Mouse (Mus musculus) midbrain, embryonic 11.5 days (tissue): ENCODE measurements around the gene Gls. TPM values are rescaled to one million over a fixed set of nuclear protein-coding genes. Genes with fewer than 3 reads are reported as not detected.

Experiments used
- ATAC-seq: fragments of 200-750 bp; cut with Nextera tagmentation; 2 replicates; pipeline ENCODE4 v1.8.0; 2017; ENCODE audit warnings: moderate TSS enrichment, moderate library complexity; ENCODE audit not compliant: low FRiP score
- DNase-seq: peaks from one replicate; pipeline ENCODE4 v3.0.0; 2015; ENCODE audit warnings: low spot score; ENCODE audit errors: missing footprints
- H3K27ac ChIP-seq: fragments of 300-500 bp; sonication (generic); 2 replicates; pipeline ENCODE4 v1.5.1; 2014; ENCODE audit warnings: low read depth, low read length
- H3K27me3 ChIP-seq: fragments of 300-500 bp; sonication (generic); 2 replicates; pipeline ENCODE4 v1.6.1; 2014; ENCODE audit warnings: mild to moderate bottlenecking, low read length, moderate library complexity, mixed read lengths; ENCODE audit not compliant: control insufficient read depth, insufficient read depth
- H3K36me3 ChIP-seq: fragments of 300-500 bp; sonication (generic); 2 replicates; pipeline ENCODE4 v1.6.1; 2014; ENCODE audit warnings: mild to moderate bottlenecking, low read length, moderate library complexity, mixed read lengths; ENCODE audit not compliant: control insufficient read depth, insufficient read depth
- H3K4me1 ChIP-seq: fragments of 300-500 bp; sonication (generic); 2 replicates; pipeline ENCODE4 v1.6.1; 2014; ENCODE audit warnings: low read length; ENCODE audit not compliant: control insufficient read depth, insufficient read depth
- H3K4me2 ChIP-seq: fragments of 300-500 bp; sonication (generic); 2 replicates; pipeline ENCODE4 v1.6.1; 2014; ENCODE audit warnings: mild to moderate bottlenecking, moderate library complexity
- H3K4me3 ChIP-seq: fragments of 300-500 bp; sonication (generic); 2 replicates; pipeline ENCODE4 v1.5.1; 2014; ENCODE audit warnings: low read depth, low read length
- H3K9ac ChIP-seq: fragments of 300-500 bp; sonication (generic); 2 replicates; pipeline ENCODE4 v1.6.1; 2014; ENCODE audit warnings: low read length
- H3K9me3 ChIP-seq: fragments of 300-500 bp; sonication (generic); 2 replicates; pipeline ENCODE4 v1.6.1; 2016; ENCODE audit warnings: low read length; ENCODE audit not compliant: control insufficient read depth
- WGBS: fragments of 180-500 bp; shearing (Covaris S2); extraction: QIAGEN DNeasy Blood & Tissue Kit; methylation state at CpG from one replicate; pipeline ENCODE4 v1.1.7; 2014; 5-methylcytosine and 5-hydroxymethylcytosine counted together
- polyA plus RNA-seq: library from polyadenylated mRNA; unstranded; fragments of >200 nt; fragmentation: Nextera tagmentation; extraction: Ambion mirVana; gene quantifications from 2 replicates; pipeline ENCODE4 v1.2.1, GENCODE M21; 2014

The Gls gene
- polyA plus RNA-seq, 1 experiment from 2014 or later, result 28.8 TPM

- H3K4me1 ChIP-seq, result peaks cover 8% of the 10 kb centered on the region
- H3K4me2 ChIP-seq, result no peak overlapping the region
- no peak overlapping the region for H3K4me3 ChIP-seq
- no peaks in the 10 kb centered on the region for H3K27me3 ChIP-seq
- ATAC-seq (no peak), DNase-seq (peak; percentile 66)
- no peak overlapping the region for H3K9ac ChIP-seq
- H3K36me3 ChIP-seq, result no peaks in the 10 kb centered on the region
- WGBS, result 92% methylated on average over 10 of the region's 10 CpGs
- no peaks in the 10 kb centered on the region for H3K9me3 ChIP-seq
- no peak overlapping the region for H3K27ac ChIP-seq
Observed at GRCm38 (mm10) chr1:52144907-52145306, 88.1 kb downstream of the Gls start.

GRCm38 (mm10) chr1:52143596-52144156 lies 89.4 kb downstream of the Gls start:
- H3K4me1 ChIP-seq, result 0 out of 2 replicates have a peak, but pooled peaks cover 3% of the 10 kb centered on the region
- no peak for DNase-seq
- no peak overlapping the region for H3K9ac ChIP-seq
- H3K36me3 ChIP-seq, result no peaks in the 10 kb centered on the region
- no peak overlapping the region for H3K4me3 ChIP-seq
- H3K27ac ChIP-seq, result no peak overlapping the region
- no peak overlapping the region for H3K4me2 ChIP-seq
- WGBS, result 90% methylated on average over 7 of the region's 7 CpGs
- no peaks in the 10 kb centered on the region for H3K9me3 ChIP-seq
- no peak for ATAC-seq
- H3K27me3 ChIP-seq, result no peaks in the 10 kb centered on the region

DNA sequence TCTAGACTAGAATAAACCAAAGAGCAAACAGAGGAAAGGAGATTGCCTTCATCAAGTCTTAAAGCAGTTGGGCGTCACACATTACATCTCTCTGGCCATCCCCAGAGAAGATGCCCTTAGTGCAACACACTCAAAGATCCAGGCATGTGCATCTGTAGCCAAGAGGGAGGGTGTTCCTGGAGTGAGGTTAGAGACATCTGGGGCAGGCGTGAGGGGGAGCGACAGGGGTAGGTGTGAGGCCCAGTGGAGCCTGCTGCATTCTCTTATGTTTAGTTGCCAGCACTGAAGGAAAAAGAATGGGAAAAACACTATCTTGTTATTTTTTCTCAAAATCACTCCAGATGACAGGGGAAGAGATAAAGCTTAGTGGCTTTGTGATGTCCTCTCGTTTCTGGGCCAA lies 89.8 kb downstream of the Gls start:
- 0 out of 2 replicates have a peak, but pooled peaks cover 4% of the 10 kb centered on the region for H3K4me1 ChIP-seq
- 84% methylated on average over 4 of the region's 4 CpGs for WGBS
- no peak overlapping the region for H3K4me3 ChIP-seq
- ATAC-seq (no peak), DNase-seq (peak; percentile 54)
- no peaks in the 10 kb centered on the region for H3K36me3 ChIP-seq
- H3K27ac ChIP-seq, result no peak overlapping the region
- H3K27me3 ChIP-seq, result no peaks in the 10 kb centered on the region
- H3K4me2 ChIP-seq, result no peak overlapping the region
- no peaks in the 10 kb centered on the region for H3K9me3 ChIP-seq
- no peak overlapping the region for H3K9ac ChIP-seq

DNA sequence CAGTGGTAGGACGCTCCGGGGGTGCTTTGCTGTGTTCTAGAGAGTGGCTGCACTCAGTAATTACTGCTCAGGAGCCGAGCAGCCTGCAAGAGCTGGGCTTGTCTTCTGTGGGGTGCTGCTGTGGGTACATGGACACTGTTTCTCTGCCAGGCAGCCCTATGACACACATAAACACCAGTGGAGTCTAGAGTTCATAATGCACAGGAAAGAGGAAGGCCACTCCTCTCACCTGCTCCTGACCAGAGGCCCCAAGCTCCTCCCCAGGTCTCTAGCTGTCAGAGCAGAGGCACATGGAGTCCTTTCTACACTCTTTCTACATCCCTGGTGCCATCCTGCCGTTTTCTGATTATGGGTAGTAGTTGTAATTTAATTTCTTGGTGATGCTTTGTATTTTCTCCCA lies 90.9 kb downstream of the Gls start:
- Histone ChIP-seq H3K4me1 (0 out of 2 replicates have a peak, but pooled peaks cover 5% of the 10 kb centered on the region), H3K27ac (no peak overlapping the region), H3K4me3 (no peak overlapping the region), H3K9ac (no peak overlapping the region), H3K9me3 (no peaks in the 10 kb centered on the region), H3K4me2 (no peak overlapping the region), H3K36me3 (no peaks in the 10 kb centered on the region), H3K27me3 (no peaks in the 10 kb centered on the region)
- ATAC-seq, result no peak
- no peak for DNase-seq
- 86% methylated on average over 4 of the region's 4 CpGs for WGBS

DNA sequence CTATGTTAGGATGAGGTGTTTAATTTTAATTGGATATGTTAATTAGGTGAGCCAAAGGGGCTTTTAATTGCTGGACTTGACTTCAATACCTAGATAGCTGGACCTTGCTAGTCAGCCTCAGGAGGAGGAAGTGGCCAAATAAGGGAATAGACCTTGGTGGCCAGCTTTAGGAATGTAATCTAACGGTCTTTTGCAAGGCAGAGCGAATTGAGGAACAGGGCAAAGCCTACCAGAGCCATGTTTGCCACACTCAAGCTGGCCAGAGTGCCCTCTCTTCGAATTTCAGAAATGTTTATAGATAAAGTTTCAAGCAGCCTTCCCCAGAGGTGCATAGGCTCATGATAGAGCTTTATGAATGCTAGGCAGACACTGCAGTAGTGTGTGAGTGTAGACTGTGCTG lies 91.5 kb downstream of the Gls start:
- H3K4me2 ChIP-seq, result no peak overlapping the region
- DNase-seq (no peak), ATAC-seq (no peak)
- H3K4me1 ChIP-seq, result 0 out of 2 replicates have a peak, but pooled peaks cover 2% of the 10 kb centered on the region
- no peak overlapping the region for H3K4me3 ChIP-seq
- no peak overlapping the region for H3K9ac ChIP-seq
- H3K27ac ChIP-seq, result no peak overlapping the region
- no peaks in the 10 kb centered on the region for H3K36me3 ChIP-seq
- H3K9me3 ChIP-seq, result no peaks in the 10 kb centered on the region
- no peaks in the 10 kb centered on the region for H3K27me3 ChIP-seq
- 74% methylated on average over 3 of the region's 3 CpGs for WGBS

GRCm38 (mm10) chr1:52140534-52140933 lies 92.5 kb downstream of the Gls start:
- 90% methylated on average over 9 of the region's 9 CpGs for WGBS
- 0 out of 2 replicates have a peak, but pooled peaks cover 2% of the 10 kb centered on the region for H3K4me1 ChIP-seq
- H3K9ac ChIP-seq, result no peak overlapping the region
- H3K4me2 ChIP-seq, result no peak overlapping the region
- no peaks in the 10 kb centered on the region for H3K36me3 ChIP-seq
- H3K27ac ChIP-seq, result no peak overlapping the region
- no peaks in the 10 kb centered on the region for H3K27me3 ChIP-seq
- DNase-seq, result no peak
- H3K4me3 ChIP-seq, result no peak overlapping the region
- ATAC-seq, result no peak
- H3K9me3 ChIP-seq, result no peaks in the 10 kb centered on the region

DNA sequence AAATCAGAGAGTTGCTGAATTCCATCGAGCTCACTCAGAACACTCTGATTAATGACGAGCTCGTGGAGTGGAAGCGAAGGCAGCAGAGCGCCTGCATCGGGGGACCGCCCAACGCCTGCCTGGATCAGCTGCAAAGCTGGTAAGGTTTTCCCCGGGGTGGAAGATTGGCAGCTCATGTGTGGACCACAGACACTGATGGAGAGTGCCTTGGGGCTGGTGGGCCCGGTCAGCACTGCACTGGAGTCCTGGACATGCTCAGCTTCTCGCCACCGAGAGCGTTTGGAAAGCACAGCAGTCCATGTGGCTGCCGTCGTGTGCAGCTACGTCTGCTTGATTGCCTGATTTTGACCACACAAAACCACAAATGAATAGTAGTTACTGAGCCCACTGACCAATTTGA lies 95.7 kb downstream of the Gls start:
- no peak for ATAC-seq
- no peak overlapping the region for H3K27ac ChIP-seq
- no peak overlapping the region for H3K9ac ChIP-seq
- H3K36me3 ChIP-seq, result no peaks in the 10 kb centered on the region
- H3K4me2 ChIP-seq, result no peak overlapping the region
- no peak overlapping the region for H3K4me3 ChIP-seq
- peak; percentile 35 for DNase-seq
- no peaks in the 10 kb centered on the region for H3K27me3 ChIP-seq
- WGBS, result 88% methylated on average over 16 of the region's 16 CpGs
- H3K9me3 ChIP-seq, result no peaks in the 10 kb centered on the region
- H3K4me1 ChIP-seq, result 0 out of 2 replicates have a peak, but pooled peaks cover 2% of the 10 kb centered on the region

- H3K4me3 ChIP-seq, result no peak overlapping the region
- 77% methylated on average over 8 of the region's 8 CpGs for WGBS
- H3K27ac ChIP-seq, result no peak overlapping the region
- no peak overlapping the region for H3K9ac ChIP-seq
- no peak overlapping the region for H3K4me2 ChIP-seq
- no peaks in the 10 kb centered on the region for H3K9me3 ChIP-seq
- no peaks in the 10 kb centered on the region for H3K36me3 ChIP-seq
- ATAC-seq (no peak), DNase-seq (peak; percentile 72)
- H3K4me1 ChIP-seq, result 0 out of 2 replicates have a peak, but pooled peaks cover 2% of the 10 kb centered on the region
- no peaks in the 10 kb centered on the region for H3K27me3 ChIP-seq
Observed at GRCm38 (mm10) chr1:52133254-52133653, 99.8 kb downstream of the Gls start.

DNA sequence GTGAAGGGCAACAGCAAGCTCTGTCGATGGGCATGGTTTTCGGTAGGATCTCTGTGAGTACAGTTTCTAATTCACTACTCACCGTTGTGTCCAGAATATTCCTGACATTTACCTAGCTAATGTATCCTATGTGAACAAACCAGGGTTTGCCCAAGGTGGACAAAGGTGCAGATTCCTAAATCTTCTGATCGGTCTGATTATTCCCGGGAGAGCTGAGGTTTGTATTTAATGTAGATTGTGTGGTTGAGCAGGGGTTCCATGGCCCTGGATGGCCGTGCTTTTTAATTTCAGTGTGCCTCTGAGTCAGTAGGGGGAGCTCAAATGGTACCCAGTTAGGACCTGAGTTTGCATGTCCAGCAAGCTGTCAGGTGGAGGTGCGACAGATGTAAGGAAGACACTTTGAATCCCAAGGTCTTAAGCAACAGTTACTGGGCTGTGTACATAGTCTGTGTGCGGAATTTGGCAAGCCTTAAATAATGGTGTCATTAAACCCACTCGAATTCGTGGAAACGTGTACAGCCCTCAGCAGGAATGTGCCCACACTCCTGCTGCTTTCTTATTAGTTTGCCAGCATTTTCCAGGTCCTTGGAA lies 101.2 kb downstream of the Gls start:
- 85% methylated on average over 11 of the region's 11 CpGs for WGBS
- no peak overlapping the region for H3K9ac ChIP-seq
- H3K4me2 ChIP-seq, result no peak overlapping the region
- ATAC-seq (no peak), DNase-seq (peak; percentile 49)
- H3K4me3 ChIP-seq, result no peak overlapping the region
- H3K27me3 ChIP-seq, result no peaks in the 10 kb centered on the region
- H3K4me1 ChIP-seq, result no peaks in the 10 kb centered on the region
- H3K27ac ChIP-seq, result no peak overlapping the region
- H3K9me3 ChIP-seq, result no peaks in the 10 kb centered on the region
- no peaks in the 10 kb centered on the region for H3K36me3 ChIP-seq
